Mouse (Mus musculus) megakaryocyte, embryonic 14.5 days (primary cell): Measurements from ENCODE around the gene Mob3b. TPM values are rescaled to one million over a fixed set of nuclear protein-coding genes. Genes with fewer than 3 reads are reported as not detected.

Experiments used
- H3K27me3 ChIP-seq: replicated peaks from 2 replicates; pipeline ENCODE3; 2012; ENCODE audit warnings: inconsistent platforms
- H3K36me3 ChIP-seq: replicated peaks from 2 replicates; pipeline ENCODE3; 2012; ENCODE audit warnings: low read length, inconsistent platforms, mixed read lengths
- H3K4me1 ChIP-seq: 2 replicates; pipeline ENCODE4 v1.6.1; 2012; ENCODE audit warnings: inconsistent platforms
- H3K4me3 ChIP-seq: replicated peaks from 2 replicates; pipeline ENCODE3; 2012; ENCODE audit warnings: moderate library complexity, mild to moderate bottlenecking, inconsistent platforms
- H3K9me3 ChIP-seq: 2 replicates; pipeline ENCODE4 v1.6.1; 2012; ENCODE audit warnings: inconsistent platforms
- FLI1 ChIP-seq: IDR thresholded peaks from 2 replicates; pipeline ENCODE4 v1.6.1; 2012; ENCODE audit warnings: low read length, inconsistent platforms, mixed read lengths
- GATA1 ChIP-seq: IDR thresholded peaks from 3 replicates; pipeline ENCODE4 v1.6.1; 2012; ENCODE audit warnings: mixed read lengths, low read length, inconsistent platforms, borderline replicate concordance
- polyA plus RNA-seq: library from polyadenylated mRNA; stranded (reverse); fragments of >175 nt; gene quantifications from 2 replicates; pipeline ENCODE4 v1.2.3, GENCODE M21; 2012; ENCODE audit warnings: low replicate concordance; ENCODE audit not compliant: insufficient read depth

Mob3b gene
- polyA plus RNA-seq, 1 experiment: 0.34 TPM

- Histone ChIP-seq H3K27me3 (no peaks in the 10 kb centered on the region), H3K36me3 (peaks cover 3% of the 10 kb centered on the region), H3K9me3 (peaks cover 30% of the 10 kb centered on the region), H3K4me3 (no peak overlapping the region), H3K4me1 (no peaks in the 10 kb centered on the region)
- TF ChIP-seq FLI1 (no peak), GATA1 (no peak)
Observed at GRCm38 (mm10) chr4:35034504-35035290, 122.6 kb downstream of the Mob3b start.

GRCm38 (mm10) chr4:35032758-35033157 lies 124.5 kb downstream of the Mob3b start:
- Histone ChIP-seq H3K4me3 (no peak overlapping the region), H3K36me3 (no peaks in the 10 kb centered on the region), H3K9me3 (peaks cover 37% of the 10 kb centered on the region), H3K27me3 (no peaks in the 10 kb centered on the region), H3K4me1 (no peaks in the 10 kb centered on the region)
- TF ChIP-seq FLI1 (no peak), GATA1 (no peak)

DNA sequence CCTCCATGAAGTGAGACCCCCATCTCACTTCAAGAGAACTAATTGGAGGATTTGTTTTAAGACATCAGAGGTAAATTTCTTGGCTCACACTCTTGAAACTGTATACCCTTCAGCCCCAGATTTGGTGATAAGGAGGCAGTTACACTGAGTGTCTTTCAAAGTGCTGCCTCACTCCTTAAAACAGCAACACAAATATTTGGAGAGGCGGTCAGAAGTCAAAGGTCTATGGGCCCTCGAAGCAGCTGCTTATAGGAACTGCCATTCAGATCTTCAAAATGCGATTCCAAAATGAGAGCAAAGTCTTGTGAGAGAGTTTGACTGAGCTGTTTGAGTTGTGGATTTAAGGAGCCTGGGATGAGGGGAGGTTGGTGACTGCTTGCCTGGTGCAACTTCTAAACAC lies 125.7 kb downstream of the Mob3b start:
- Histone ChIP-seq H3K4me1 (no peaks in the 10 kb centered on the region), H3K27me3 (no peaks in the 10 kb centered on the region), H3K9me3 (peaks cover 37% of the 10 kb centered on the region), H3K36me3 (no peaks in the 10 kb centered on the region), H3K4me3 (no peak overlapping the region)
- TF ChIP-seq FLI1: no peak
- TF ChIP-seq GATA1: no peak

DNA sequence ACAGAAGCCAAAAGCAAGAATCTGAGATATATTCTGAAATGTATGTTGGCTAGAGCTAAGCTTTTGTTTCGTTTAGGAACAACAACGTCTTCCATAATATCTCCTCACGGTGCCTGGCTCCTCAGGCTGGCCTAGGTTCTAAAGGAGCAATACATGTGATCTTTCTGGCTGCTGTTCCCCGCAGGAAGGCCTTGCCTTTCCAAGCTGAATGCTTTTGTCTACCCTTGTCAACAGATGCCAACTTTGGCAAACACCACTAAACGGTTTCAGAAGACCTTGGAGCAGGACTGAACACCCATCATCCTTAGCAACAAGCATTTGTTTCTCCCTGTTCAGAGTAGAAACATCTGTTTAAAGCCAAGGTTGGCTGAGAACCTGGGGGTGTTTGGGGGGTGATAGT lies 126.1 kb downstream of the Mob3b start:
- Histone ChIP-seq H3K4me1 (no peaks in the 10 kb centered on the region), H3K9me3 (peaks cover 37% of the 10 kb centered on the region), H3K4me3 (no peak overlapping the region), H3K27me3 (no peaks in the 10 kb centered on the region), H3K36me3 (no peaks in the 10 kb centered on the region)
- TF ChIP-seq GATA1 (no peak), FLI1 (no peak)

GRCm38 (mm10) chr4:35018416-35018815 lies 138.9 kb downstream of the Mob3b start:
- no peak overlapping the region for H3K4me3 ChIP-seq
- no peaks in the 10 kb centered on the region for H3K4me1 ChIP-seq
- H3K27me3 ChIP-seq: no peaks in the 10 kb centered on the region
- no peak for TF ChIP-seq FLI1
- no peak for TF ChIP-seq GATA1
- H3K9me3 ChIP-seq: no peaks in the 10 kb centered on the region
- no peaks in the 10 kb centered on the region for H3K36me3 ChIP-seq

DNA sequence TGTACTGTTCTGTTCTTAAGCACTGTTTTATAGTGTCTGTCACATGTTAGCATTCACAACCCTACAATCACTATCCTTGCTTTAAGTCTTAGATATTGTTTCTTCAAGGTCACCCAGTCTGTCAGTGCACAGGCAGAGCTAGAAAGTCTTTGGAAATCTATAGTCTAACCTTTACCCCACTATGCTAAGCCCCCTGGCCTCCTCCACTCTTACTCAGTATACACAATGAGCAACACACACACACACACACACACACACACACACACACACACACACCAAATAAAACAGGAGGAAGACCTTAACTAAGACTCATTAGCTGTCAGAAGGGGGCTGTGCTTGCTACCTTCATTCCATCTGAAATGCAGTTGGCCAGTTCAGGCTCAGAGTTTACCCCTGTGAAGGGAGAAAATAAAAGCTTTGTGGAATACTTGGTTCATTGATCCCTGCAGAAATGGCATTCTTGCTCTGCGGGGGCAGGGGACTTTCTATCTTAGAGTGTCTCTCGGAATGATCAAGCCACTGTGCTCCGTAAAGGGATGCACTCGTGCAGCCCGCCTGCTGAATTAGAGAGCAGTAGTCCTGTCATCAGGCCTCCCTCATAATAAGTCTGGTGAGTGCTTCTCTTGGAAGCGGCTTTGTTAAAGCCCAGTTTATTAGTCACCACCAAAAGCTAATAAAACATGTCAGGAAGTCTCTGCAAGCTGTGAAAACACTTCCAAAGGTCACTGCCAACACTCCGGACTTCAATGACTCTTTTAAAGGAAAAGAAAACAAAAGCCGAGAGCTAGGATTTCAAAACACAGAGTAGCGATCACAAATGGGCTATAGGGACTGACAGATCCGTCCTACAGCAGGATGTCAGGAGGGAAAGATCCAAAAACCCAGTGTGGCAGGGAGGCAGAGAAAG lies 144.6 kb downstream of the Mob3b start:
- no peaks in the 10 kb centered on the region for H3K27me3 ChIP-seq
- H3K4me1 ChIP-seq: no peaks in the 10 kb centered on the region
- no peak overlapping the region for H3K4me3 ChIP-seq
- no peaks in the 10 kb centered on the region for H3K36me3 ChIP-seq
- no peaks in the 10 kb centered on the region for H3K9me3 ChIP-seq
- TF ChIP-seq FLI1 (no peak), GATA1 (no peak)

GRCm38 (mm10) chr4:35006541-35007260 lies 150.6 kb downstream of the Mob3b start:
- Histone ChIP-seq H3K36me3 (no peaks in the 10 kb centered on the region), H3K4me3 (no peak overlapping the region), H3K4me1 (no peaks in the 10 kb centered on the region), H3K27me3 (no peaks in the 10 kb centered on the region), H3K9me3 (no peaks in the 10 kb centered on the region)
- TF ChIP-seq FLI1 (no peak), GATA1 (no peak)

DNA sequence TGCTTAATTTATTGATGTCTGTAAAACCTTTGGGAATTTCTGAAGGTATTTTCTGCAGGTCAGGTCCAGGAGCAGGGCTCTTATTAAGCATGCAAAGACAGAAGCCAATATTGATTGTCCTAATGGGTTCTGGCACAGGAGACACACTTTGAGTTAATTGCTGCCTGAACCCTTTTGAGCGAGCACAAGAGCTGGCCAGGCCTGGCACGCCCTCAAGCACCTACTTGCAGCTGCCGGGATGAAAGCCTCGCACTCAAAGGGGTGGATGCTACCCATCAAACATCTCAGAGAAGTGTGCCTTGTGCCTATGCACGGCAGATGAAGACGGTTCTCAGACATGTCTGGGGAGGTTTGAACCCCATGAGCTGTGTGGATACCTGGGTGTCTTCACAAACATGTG lies 151.2 kb downstream of the Mob3b start:
- H3K9me3 ChIP-seq: no peaks in the 10 kb centered on the region

GRCm38 (mm10) chr4:35005068-35005769 lies 152.1 kb downstream of the Mob3b start:
- no peak overlapping the region for H3K4me3 ChIP-seq
- no peaks in the 10 kb centered on the region for H3K9me3 ChIP-seq
- TF ChIP-seq FLI1: no peak
- no peak for TF ChIP-seq GATA1
- no peaks in the 10 kb centered on the region for H3K36me3 ChIP-seq
- H3K27me3 ChIP-seq: no peaks in the 10 kb centered on the region
- no peaks in the 10 kb centered on the region for H3K4me1 ChIP-seq

More for the DNA sequence above, 151.2 kb downstream of the Mob3b start:
- TF ChIP-seq GATA1 (no peak), FLI1 (no peak)
- Histone ChIP-seq H3K4me3 (no peak overlapping the region), H3K4me1 (no peaks in the 10 kb centered on the region), H3K27me3 (no peaks in the 10 kb centered on the region), H3K36me3 (no peaks in the 10 kb centered on the region)
